Mouse (Mus musculus): ENCODE measurements around the gene Dtx3. TPM values are rescaled to one million over a fixed set of nuclear protein-coding genes. Genes with fewer than 3 reads are reported as not detected.

The Dtx3 gene
- total RNA-seq, 1 experiment from 2014 or later = 9.0 TPM

DNA sequence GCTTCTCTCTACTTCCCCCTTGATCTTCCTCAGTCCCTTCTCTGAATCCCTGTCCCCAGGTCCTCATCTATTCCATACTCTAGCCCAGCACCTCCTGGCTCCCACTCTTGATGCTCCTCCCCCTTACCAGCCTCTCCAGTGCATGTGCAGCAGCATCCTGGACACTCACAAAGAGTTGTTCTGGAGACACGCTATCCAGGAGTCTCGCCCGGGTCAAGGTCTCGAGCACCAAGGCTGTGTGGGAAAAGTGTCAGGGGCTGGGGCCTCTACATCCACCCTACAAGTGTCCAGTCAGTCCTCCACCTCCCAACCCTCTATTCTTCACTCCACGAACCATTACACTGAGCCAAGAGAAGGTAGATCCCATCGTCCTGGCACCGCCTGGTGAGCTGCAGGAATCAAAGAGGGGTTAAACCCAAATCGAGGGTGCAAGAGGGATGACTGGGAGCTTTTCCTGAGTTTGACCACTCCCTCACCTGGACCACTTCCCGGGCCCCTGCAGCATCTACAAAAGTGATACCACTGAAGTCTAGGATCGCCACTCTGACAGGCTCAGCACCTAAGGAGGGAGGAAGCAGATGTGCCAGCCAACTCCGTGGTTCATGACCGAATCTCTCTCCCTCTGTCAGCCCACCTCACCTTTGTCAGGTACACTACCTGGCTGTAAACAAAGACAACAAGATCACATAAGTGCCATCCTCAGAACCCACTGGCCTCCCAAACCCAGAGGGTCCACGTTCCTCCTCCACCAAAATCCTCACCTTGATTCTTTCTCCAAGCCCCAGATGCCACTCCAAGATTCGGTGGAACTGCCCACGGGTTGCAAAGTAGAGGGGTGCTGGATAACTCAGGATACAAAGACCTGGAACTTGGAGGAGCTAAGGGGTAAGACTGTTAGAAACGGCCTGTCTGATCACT lies 22.1 kb downstream of the Dtx3 start:
- ATAC-seq (ENCODE audit: extremely low read depth, insufficient number of reproducible peaks, low FRiP score, poor library complexity, severe bottlenecking) = no peak

- ATAC-seq (ENCODE audit: extremely low read depth, insufficient number of reproducible peaks, low FRiP score, poor library complexity, severe bottlenecking) = no peak
Observed at GRCm38 (mm10) chr10:127171631-127172200, 23.8 kb downstream of the Dtx3 start.

DNA sequence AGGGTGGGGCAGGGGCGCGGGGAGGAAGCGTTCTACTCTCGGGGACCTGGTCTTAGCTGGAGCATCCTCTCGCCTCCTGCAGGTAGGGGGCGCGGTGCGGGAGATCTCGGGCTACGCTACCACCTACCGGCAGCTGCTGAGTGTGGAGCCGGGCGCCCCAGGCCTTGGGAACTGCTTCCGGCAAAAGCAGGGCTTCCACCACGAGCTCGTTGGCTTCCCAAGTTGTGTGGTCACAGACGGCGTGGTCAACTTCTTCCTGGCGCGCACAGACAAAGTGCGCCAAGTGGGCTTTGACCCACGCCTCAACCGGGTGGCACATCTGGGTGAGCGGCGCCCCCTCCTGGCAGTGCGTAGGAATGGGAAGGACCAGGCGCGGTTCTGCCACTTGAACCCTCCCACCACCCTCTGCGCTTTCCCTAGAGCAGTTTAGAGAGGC lies 24.7 kb downstream of the Dtx3 start:
- peak; percentile 64 for ATAC-seq (ENCODE audit: extremely low read depth, insufficient number of reproducible peaks, low FRiP score, poor library complexity, severe bottlenecking)

DNA sequence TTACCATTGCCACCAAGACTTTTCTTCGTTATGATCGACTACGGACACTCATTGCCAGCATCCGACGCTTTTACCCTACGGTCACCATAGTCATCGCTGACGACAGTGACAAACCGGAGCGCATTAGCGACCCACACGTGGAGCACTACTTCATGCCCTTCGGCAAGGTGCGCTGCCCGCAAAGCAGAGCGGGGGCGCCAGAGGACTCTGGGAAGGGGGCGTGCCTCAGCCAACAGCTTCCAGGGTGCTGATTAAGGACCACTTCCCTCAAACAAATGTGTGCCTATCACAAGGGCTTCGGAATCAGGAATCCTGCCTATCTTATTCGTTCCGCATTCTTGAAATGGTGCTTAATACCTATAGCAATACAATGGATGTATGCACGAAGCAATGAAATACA lies 25.5 kb downstream of the Dtx3 start:
- no peak for ATAC-seq (ENCODE audit: extremely low read depth, insufficient number of reproducible peaks, low FRiP score, poor library complexity, severe bottlenecking)

DNA sequence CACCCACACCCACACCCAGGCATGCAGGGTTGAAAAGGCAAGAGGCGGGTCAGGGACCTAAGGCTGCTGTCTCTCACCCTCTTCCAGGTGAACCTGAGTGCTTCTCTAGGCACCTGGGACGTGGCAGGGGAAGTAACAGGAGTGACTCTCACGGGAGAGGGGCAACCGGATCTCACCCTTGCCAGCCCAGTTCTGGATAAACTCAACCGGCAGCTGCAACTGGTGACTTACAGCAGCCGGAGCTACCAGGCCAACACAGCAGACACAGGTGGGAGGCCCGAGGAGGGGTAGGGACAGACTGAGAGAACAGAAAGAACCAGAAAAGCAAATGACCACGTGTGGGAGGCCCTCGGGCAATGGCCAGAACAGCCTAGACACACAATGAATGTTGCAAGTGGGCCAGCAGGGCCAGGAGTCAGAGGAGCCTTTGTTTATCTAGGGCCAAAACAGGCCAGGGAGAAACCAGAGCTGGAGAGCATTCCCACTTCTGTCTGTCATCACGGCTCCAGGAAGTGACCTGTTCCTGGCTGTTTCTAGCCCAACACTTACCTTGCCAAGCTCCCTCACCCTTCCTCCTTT lies 27.8 kb downstream of the Dtx3 start:
- ATAC-seq (ENCODE audit: extremely low read depth, insufficient number of reproducible peaks, low FRiP score, poor library complexity, severe bottlenecking) = no peak

GRCm38 (mm10) chr10:127166771-127167613 lies 28.5 kb downstream of the Dtx3 start:
- no peak for ATAC-seq (ENCODE audit: extremely low read depth, insufficient number of reproducible peaks, low FRiP score, poor library complexity, severe bottlenecking)

DNA sequence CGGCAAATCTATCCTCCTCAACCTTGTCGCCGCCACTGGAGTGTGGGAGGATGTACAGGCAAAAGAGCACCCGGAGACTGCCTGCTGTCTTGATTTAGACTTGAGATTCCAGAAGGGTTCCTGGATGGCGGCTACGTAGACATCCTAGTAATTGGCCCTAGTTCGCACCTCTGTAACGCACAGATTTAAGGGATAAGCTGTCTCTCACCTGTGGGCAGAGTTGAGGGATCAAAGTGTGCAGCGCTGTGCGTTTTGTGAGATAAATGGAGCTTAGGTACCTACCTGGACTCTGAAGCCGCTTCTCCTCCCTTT lies 29.2 kb downstream of the Dtx3 start:
- no peak for ATAC-seq (ENCODE audit: extremely low read depth, insufficient number of reproducible peaks, low FRiP score, poor library complexity, severe bottlenecking)

DNA sequence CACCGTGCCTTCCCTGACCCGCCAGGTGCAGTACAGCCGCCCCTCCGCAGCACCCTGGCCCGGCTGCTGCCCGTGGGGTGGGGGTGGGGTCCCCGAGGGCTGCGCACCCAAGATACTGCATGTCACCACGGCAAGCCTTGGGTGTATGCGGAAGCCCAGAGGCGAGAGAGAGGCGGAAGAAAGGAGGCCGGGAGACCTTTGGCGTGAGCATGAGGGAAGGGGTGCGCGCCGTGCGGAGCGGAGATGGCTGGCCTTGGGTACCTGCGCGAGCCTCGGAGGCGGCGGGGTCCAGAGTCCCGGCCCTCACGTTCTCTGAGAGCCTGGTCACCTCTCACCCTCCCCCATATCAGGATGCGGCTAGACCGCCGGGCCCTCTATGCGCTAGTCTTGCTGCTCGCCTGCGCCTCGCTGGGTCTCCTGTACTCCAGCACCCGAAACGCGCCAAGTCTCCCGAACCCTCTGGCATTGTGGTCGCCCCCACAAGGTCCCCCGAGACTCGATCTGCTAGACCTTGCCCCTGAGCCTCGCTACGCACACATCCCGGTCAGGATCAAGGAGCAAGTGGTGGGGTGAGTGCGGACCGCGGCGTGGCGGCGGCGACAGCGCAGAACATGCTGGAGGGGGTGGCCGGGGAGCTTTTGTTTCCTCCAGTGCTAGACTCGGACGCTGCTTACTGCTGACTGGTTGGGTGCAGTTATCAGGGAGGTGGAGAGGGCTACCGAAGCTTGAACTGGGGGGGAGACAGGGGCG lies 29.7 kb downstream of the Dtx3 start:
- ATAC-seq (ENCODE audit: extremely low read depth, insufficient number of reproducible peaks, low FRiP score, poor library complexity, severe bottlenecking) = peak; percentile 27

GRCm38 (mm10) chr10:127165354-127165653 lies 30.2 kb downstream of the Dtx3 start:
- no peak for ATAC-seq (ENCODE audit: extremely low read depth, insufficient number of reproducible peaks, low FRiP score, poor library complexity, severe bottlenecking)

DNA sequence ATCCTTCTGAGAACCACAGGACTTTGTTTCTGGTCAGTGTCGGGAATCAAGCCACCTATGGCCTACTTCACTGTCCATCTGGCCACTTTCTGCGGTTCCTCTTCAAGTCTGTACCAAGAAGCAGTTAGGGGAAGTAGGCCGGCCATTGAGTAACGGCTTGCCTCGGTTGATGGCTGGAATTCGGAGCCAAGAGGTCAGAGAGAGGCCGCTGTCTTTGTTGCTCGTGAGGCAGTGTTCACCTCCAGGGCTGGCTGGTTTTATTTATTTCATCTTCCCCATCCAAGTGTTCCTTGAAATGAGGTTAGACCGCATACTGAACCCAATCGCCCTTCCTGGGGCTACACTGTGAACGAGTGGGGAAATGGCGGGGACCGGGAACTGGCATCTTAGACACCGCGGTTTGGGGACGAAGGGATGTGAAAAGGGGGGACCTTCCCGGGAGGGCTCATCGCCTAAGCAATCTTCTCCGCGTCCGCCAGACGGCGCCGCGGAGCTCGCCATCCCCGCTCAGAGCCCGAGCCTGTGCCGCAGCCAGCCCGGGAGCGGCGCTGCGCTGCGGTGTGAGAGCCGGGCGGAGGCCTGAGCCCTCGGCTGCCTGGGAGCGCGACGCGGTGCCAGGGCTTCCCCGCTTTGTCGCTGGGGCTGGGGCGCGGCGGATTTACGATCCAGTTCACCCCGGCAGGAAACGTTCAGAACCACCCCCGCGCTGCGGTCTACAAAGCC lies 30.7 kb downstream of the Dtx3 start, which contains the start of gene B4galnt1:
Gene B4galnt1 (plus strand): TSS at position 595 of the 723 bp plus-strand sequence.
- ATAC-seq (ENCODE audit: extremely low read depth, insufficient number of reproducible peaks, low FRiP score, poor library complexity, severe bottlenecking) = peak; percentile 45

DNA sequence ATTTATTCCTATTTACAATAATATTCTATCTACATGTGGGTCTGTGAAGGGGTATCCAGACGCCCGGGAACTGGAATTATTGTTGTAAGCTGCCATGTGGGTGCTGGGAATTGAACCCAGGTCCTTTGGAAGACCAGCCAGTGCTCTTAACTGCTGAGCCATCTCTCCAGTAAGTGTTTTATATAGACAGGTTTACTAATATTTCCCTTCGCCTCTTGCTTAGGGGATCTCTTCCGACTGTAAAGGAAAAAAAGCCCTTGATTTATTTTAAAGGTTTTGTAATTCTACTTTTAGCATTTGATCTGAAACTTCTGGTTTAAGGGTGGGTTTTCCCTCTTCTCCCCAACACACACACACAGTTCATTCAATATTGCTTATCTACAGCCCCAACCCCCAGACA lies 31.3 kb downstream of the Dtx3 start:
- ATAC-seq (ENCODE audit: extremely low read depth, insufficient number of reproducible peaks, low FRiP score, poor library complexity, severe bottlenecking) = no peak

DNA sequence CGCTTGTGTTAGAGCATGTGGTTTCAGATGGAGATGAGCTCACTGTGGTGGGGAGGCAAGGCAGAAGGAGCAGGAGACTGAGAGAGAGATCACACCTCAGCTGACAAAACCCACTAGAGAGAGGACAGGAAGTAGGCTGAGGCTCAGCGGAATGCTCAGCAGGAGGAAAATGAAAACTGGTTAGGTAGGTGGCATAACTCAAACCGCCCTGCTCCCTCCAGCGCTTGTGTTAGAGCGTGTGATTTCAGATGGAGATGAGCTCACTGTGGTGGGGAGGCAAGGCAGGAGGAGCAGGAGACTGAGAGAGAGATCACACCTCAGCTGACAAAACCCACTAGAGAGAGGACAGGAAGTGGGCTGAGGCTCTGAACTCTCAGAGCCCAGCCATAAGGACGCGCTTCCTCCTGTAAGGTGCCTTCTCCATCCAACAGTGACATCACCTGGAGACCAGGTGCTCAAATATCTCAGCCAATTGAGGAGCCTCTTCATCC lies 32.7 kb downstream of the Dtx3 start:
- ATAC-seq (ENCODE audit: extremely low read depth, insufficient number of reproducible peaks, low FRiP score, poor library complexity, severe bottlenecking) = peak; percentile 45

DNA sequence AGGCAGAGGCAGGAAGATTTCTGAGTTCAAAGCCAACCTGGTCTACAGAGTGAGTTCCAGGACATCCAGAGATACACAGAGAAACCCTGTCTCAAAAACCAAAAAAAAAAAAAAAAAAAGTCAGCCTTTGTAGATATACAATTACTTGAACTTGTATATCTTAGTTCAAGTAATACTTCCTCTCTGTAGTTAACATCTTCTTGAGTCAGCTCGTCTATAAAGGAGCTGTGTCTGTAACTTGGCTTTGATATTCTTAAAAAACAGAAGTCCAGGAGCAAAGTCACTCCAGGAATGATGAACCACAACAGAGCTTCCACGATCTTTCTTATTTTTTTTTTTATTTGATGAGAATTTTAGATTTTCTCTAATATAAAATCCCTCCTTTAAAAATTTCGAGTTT lies 34.8 kb downstream of the Dtx3 start:
- ATAC-seq (ENCODE audit: extremely low read depth, insufficient number of reproducible peaks, low FRiP score, poor library complexity, severe bottlenecking) = no peak

DNA sequence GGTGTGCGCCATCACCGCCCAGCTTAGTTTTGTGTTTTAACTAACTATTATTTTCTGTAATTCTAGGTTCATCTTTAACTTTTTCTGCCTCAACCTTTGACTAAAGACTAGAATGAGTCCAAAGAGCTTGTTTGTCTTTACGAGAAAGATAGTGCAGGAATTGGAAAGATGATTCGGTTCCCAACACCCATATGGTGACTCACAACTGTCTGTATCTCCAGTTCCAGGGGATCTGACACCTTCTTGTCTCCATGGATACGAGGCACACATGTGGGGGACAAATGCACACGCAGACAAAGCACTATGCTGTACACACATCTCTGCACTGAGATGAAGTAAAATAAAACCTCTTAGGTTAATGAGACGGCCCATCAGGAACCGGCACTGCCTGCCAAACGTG lies 35.4 kb downstream of the Dtx3 start:
- ATAC-seq (ENCODE audit: extremely low read depth, insufficient number of reproducible peaks, low FRiP score, poor library complexity, severe bottlenecking) = no peak

- ATAC-seq (ENCODE audit: extremely low read depth, insufficient number of reproducible peaks, low FRiP score, poor library complexity, severe bottlenecking) = no peak
Observed at GRCm38 (mm10) chr10:127158471-127158870, 37.1 kb downstream of the Dtx3 start.

DNA sequence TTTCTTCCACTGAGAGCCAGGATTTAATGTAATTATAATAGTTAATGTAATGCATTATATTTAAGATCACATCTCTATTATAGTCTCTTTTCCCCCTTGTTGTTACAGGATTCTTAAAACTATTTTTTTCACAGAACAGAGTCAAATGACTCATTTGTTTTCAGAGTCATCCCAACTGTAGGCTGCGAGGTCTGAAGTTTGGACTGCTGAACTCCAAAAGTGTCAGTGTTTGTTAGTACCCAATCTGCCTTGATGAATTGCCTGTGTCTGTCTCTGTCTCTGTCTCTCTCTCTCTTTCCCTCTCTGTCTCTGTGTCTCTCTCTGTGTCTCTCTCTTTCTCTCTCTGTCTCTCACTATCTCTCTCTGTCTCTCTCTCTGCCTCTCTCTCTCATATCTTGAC lies 39.0 kb downstream of the Dtx3 start:
- ATAC-seq (ENCODE audit: extremely low read depth, insufficient number of reproducible peaks, low FRiP score, poor library complexity, severe bottlenecking) = no peak

- no peak for ATAC-seq (ENCODE audit: extremely low read depth, insufficient number of reproducible peaks, low FRiP score, poor library complexity, severe bottlenecking)
Observed at GRCm38 (mm10) chr10:127156089-127156488, 39.4 kb downstream of the Dtx3 start.

DNA sequence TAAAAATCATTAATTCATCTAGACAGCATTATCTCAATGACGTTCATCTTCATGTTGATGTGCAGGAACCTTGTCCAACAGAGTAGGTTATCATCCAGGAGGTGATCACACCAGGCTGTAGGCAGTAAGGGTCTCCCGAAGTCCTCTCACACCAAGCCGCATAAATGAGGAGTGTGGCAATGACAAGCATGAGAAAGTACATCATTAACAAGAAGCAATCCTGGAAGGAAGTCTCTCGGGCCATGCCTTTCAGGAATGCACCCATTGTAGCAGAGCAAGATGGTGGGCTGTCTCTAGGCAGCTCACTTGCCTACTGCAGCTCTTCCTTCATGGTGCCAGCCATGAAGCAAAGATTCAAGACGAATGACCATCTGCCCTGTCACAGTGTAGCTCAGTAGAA lies 40.9 kb downstream of the Dtx3 start:
- no peak for ATAC-seq (ENCODE audit: extremely low read depth, insufficient number of reproducible peaks, low FRiP score, poor library complexity, severe bottlenecking)

Data from neutrophil, adult 5-6 weeks (primary cell).